Mouse (Mus musculus) ovary, postnatal 14 days (tissue): ENCODE data around the gene Gramd1a.

Experiments
- DNase-seq: peaks from one replicate; pipeline ENCODE4 v3.0.0; 2022; ENCODE audit warnings: low spot score

Gramd1a gene

GRCm38 (mm10) chr7:31155296-31156033 lies at the start of gene Gramd1a:
Gene Gramd1a, minus strand, starts transcription at chr7:31155896.
- DNase-seq, result no peak

- DNase-seq, result no peak
Measured at GRCm38 (mm10) chr7:31195591-31196307, 40.1 kb upstream of the Gramd1a start.

- no peak for DNase-seq
Measured at GRCm38 (mm10) chr7:31184711-31185110, 29.0 kb upstream of the Gramd1a start.

- DNase-seq, result no peak
Measured at GRCm38 (mm10) chr7:31182863-31183262, 27.2 kb upstream of the Gramd1a start.

GRCm38 (mm10) chr7:31176886-31177763 lies 21.4 kb upstream of the Gramd1a start:
- peak; percentile 69 for DNase-seq

- no peak for DNase-seq
Measured at GRCm38 (mm10) chr7:31175096-31175495, 19.4 kb upstream of the Gramd1a start.

- DNase-seq, result no peak
Measured at GRCm38 (mm10) chr7:31174466-31174865, 18.8 kb upstream of the Gramd1a start.

- DNase-seq, result no peak
Measured at GRCm38 (mm10) chr7:31172238-31172637, 16.5 kb upstream of the Gramd1a start.

- DNase-seq, result no peak
Measured at GRCm38 (mm10) chr7:31170520-31170919, 14.8 kb upstream of the Gramd1a start.

- DNase-seq, result no peak
Measured at GRCm38 (mm10) chr7:31168412-31168811, 12.7 kb upstream of the Gramd1a start.

- DNase-seq, result no peak
Measured at GRCm38 (mm10) chr7:31164748-31165147, 9.1 kb upstream of the Gramd1a start.

- DNase-seq, result no peak
Measured at GRCm38 (mm10) chr7:31163666-31164577, 8.2 kb upstream of the Gramd1a start.

- DNase-seq, result no peak
Measured at GRCm38 (mm10) chr7:31162324-31162723, 6.6 kb upstream of the Gramd1a start.

- no peak for DNase-seq
Measured at GRCm38 (mm10) chr7:31161831-31162230, 6.1 kb upstream of the Gramd1a start.

- no peak for DNase-seq
Measured at GRCm38 (mm10) chr7:31161246-31161645, 5.5 kb upstream of the Gramd1a start.

GRCm38 (mm10) chr7:31160763-31161162 lies 5.1 kb upstream of the Gramd1a start:
- no peak for DNase-seq

- no peak for DNase-seq
Measured at GRCm38 (mm10) chr7:31156034-31156928, 585 bp upstream of the Gramd1a start.

GRCm38 (mm10) chr7:31153536-31154320 lies 2.0 kb downstream of the Gramd1a start:
- DNase-seq, result no peak
